ENCODE assay signal across 9 mouse cellular contexts in genomic region chr11:32342770-32343191, GRCm38 (mm10). TPM values are rescaled to one million over a fixed set of nuclear protein-coding genes. Genes with fewer than 3 reads are reported as not detected.
A peak's percentile ranks its signal among the peaks of the same experiment; 100 is the strongest.
DNase-seq lines count a peak whose midpoint lies in the region; ATAC-seq and TF ChIP-seq lines count a peak whose summit lies in the region.
"Had no signal": no experiment of that assay in that cellular context is flagged by ENCODE, and none has a peak within 500 bp of the region (broad histone marks: within the 10 kb centered on the region; RNA-seq: fewer than 3 reads in every experiment).

No protein-coding gene starts in this region.

- H3K9me3 ChIP-seq in G1E (replicated peaks) = no peaks in the 10 kb centered on the region
- H3K9me3 ChIP-seq: neural tube, embryonic 13.5 days had no signal

- no peak for ATAC-seq in G1E (ENCODE audit: extremely low read depth, insufficient number of reproducible peaks, low FRiP score, poor library complexity, severe bottlenecking)

- peaks cover 3% of the 10 kb centered on the region; the same call in 1 of the 2 replicates for H3K4me1 ChIP-seq in G1E (ENCODE audit: insufficient read depth, low read depth, low read length)

- DNase-seq in cerebellum, adult 18-20 months = peak; percentile 37 to 57
- DNase-seq in cerebellum, adult 11-12 months = no peak
- DNase-seq in left cerebral cortex, adult 2 months (ENCODE audit: extremely low spot score in 1 of 2, low spot score in 2 of 2) = peak in 1 of 2 experiments; percentile 63
- no peak for DNase-seq in left cerebral cortex, adult 8-10 months (ENCODE audit: low spot score in 2 of 2)
- DNase-seq in G1E (ENCODE audit: low spot score) = no peak
- DNase-seq in cerebellum, postnatal 25 days = peak; percentile 52 to 70
- DNase-seq in lung, postnatal 4 days = peak; percentile 43 to 70
- no peak for DNase-seq in Muller cell, postnatal 12 days (ENCODE audit: inconsistent ontology term)

- peak; percentile 71 for TF ChIP-seq CTCF in left cerebral cortex, adult 2 months (IDR thresholded peaks at IDR 0.05)
- TF ChIP-seq CTCF in G1E (IDR thresholded peaks at IDR 0.05; ENCODE audit: low read depth, low read length) = peak; percentile 32; the same call in 1 of the 2 replicates

- no peak overlapping the region for H3K27ac ChIP-seq in left cerebral cortex, adult 2 months
- H3K27ac ChIP-seq: neural tube, embryonic 13.5 days had no signal

- no peak overlapping the region for H3K4me3 ChIP-seq in left cerebral cortex, adult 2 months
- no peak overlapping the region for H3K4me3 ChIP-seq in G1E (ENCODE audit: low read depth, low read length)
- H3K4me3 ChIP-seq: neural tube, embryonic 13.5 days had no signal

- H3K36me3 ChIP-seq in G1E (replicated peaks) = no peaks in the 10 kb centered on the region
- H3K36me3 ChIP-seq: neural tube, embryonic 13.5 days had no signal

- peaks cover 29% of the 10 kb centered on the region for H3K27me3 ChIP-seq in G1E (ENCODE audit: insufficient read depth, low read length)
- H3K27me3 ChIP-seq: neural tube, embryonic 13.5 days had no signal

- intact Hi-C loops in left cerebral cortex, adult 2 months (cut with DNase I) = loop anchor here (5.0 to 10.0 kb wide), 3 partner anchors 110 to 362 kb away; no protein-coding TSS in a partner anchor

RNA-seq across cellular contexts. Expression of gene Sh3pxd2b, which starts 4.8 kb away (rescaled TPM):
- 10 to 100 TPM; 11.4 to 16.4 TPM for total RNA-seq in left cerebral cortex, adult 2 months (2021)
- 10 to 100 TPM in 3 of 4 experiments, 1 to 10 TPM in 1; 9.1 to 12.6 (median 11.9) TPM for total RNA-seq in left cerebral cortex, adult 8-10 months (2022)
- not detected in 2 replicates for total RNA-seq in G1E (2014; fragmentation: Nextera tagmentation)
- 0.12 and 0.16 TPM in 2 replicates for total RNA-seq in G1E (2017)
- polyA plus RNA-seq in G1E (2012) = not detected in 2 replicates

RNA-seq across cellular contexts. Expression of gene Hbq1a, which starts 42.9 kb away (rescaled TPM):
- total RNA-seq in left cerebral cortex, adult 2 months (2021) = 1 to 10 TPM; 1.7 TPM
- 1 to 10 TPM in 1 of 4 experiments, under 1 TPM in 2, not detected in 1; 0.67 to 1.9 (median 0.71) TPM for total RNA-seq in left cerebral cortex, adult 8-10 months (2022)
- total RNA-seq in G1E (2014; fragmentation: Nextera tagmentation) = not detected in 2 replicates
- total RNA-seq in G1E (2017) = not detected in 2 replicates
- polyA plus RNA-seq in G1E (2012) = not detected in 2 replicates

RNA-seq across cellular contexts. Expression of gene Hba-a2, which starts 46.5 kb away (rescaled TPM):
- 100 to 1,000 TPM; 271 to 300 TPM for total RNA-seq in left cerebral cortex, adult 2 months (2021)
- total RNA-seq in left cerebral cortex, adult 8-10 months (2022) = 100 to 1,000 TPM; 161 to 321 (median 230) TPM
- total RNA-seq in G1E (2014; fragmentation: Nextera tagmentation) (268 and 4,240 TPM in 2 replicates), G1E (2017) (683 and 890 TPM in 2 replicates)
- 1,087 and 1,500 TPM in 2 replicates for polyA plus RNA-seq in G1E (2012)

RNA-seq across cellular contexts. Expression of gene Hbq1b, which starts 56.0 kb away (rescaled TPM):
- not detected for total RNA-seq in left cerebral cortex, adult 2 months (2021)
- total RNA-seq in left cerebral cortex, adult 8-10 months (2022) = under 1 TPM in 2 of 4 experiments, not detected in 2; 0.72 to 0.78 TPM
- total RNA-seq in G1E (2014; fragmentation: Nextera tagmentation) (9.1 and 11.6 TPM in 2 replicates), G1E (2017) (0.41 and 0.87 TPM in 2 replicates)
- 0.70 and 0.87 TPM in 2 replicates for polyA plus RNA-seq in G1E (2012)

RNA-seq across cellular contexts. Expression of gene Hba-a1, which starts 59.5 kb away (rescaled TPM):
- total RNA-seq in left cerebral cortex, adult 2 months (2021) = 100 to 1,000 TPM; 247 to 343 TPM
- 100 to 1,000 TPM; 209 to 396 (median 272) TPM for total RNA-seq in left cerebral cortex, adult 8-10 months (2022)
- 230 and 2,260 TPM in 2 replicates for total RNA-seq in G1E (2014; fragmentation: Nextera tagmentation)
- 242 and 325 TPM in 2 replicates for total RNA-seq in G1E (2017)
- polyA plus RNA-seq in G1E (2012) = 3,927 and 4,410 TPM in 2 replicates

Comparison
In these comparisons a context has a peak if more than half of its experiments do, and no peak if none do; other contexts are left out.
1. DNase-seq: peak in cerebellum, adult 18-20 months (2 of 2), cerebellum, postnatal 25 days (2 of 2) and lung, postnatal 4 days (2 of 2); none in cerebellum, adult 11-12 months (single experiment), left cerebral cortex, adult 8-10 months (0 of 2), G1E (single experiment) and Muller cell, postnatal 12 days (single experiment).
2. RNA of gene Sh3pxd2b, which starts 4.8 kb away (total RNA-seq): 11.4 to 16.4 TPM in left cerebral cortex, adult 2 months and 9.1 to 12.6 TPM in left cerebral cortex, adult 8-10 months; 0.12 to 0.16 TPM in G1E; every median in the first group is over 4 times any median in the second.